Mouse (Mus musculus) brown adipose tissue, adult 24 weeks (tissue): Measurements from ENCODE around the gene Aunip. TPM values are rescaled to one million over a fixed set of nuclear protein-coding genes. Genes with fewer than 3 reads are reported as not detected.

Experiments used
- H3K27ac ChIP-seq: fragments of 200-500 bp; replicated peaks from 2 replicates; pipeline ENCODE4 v1.5.1; 2012; ENCODE audit warnings: low read depth, mild to moderate bottlenecking, low read length
- H3K4me1 ChIP-seq: fragments of 200-500 bp; 2 replicates; pipeline ENCODE4 v1.6.1; 2012; ENCODE audit warnings: low read length, mixed read lengths; ENCODE audit not compliant: control insufficient read depth, insufficient read depth, insufficient read length
- H3K4me3 ChIP-seq: fragments of 200-500 bp; 2 replicates; pipeline ENCODE4 v1.5.1; 2012; ENCODE audit warnings: low read depth, mild to moderate bottlenecking, low read length, moderate library complexity; ENCODE audit not compliant: insufficient read depth
- polyA plus RNA-seq: library from polyadenylated mRNA; stranded (reverse); fragments of >200 nt; gene quantifications from 2 replicates; pipeline ENCODE4 v1.2.4, GENCODE M21; 2012; ENCODE audit not compliant: missing spikeins, insufficient read depth, insufficient read length

Aunip gene
- polyA plus RNA-seq, 1 experiment, result not detected

GRCm38 (mm10) chr4:134546814-134547705 lies 36.3 kb downstream of the Aunip start:
- Histone ChIP-seq H3K27ac (0 out of 2 replicates have a peak overlapping the region, but pooled peaks have one; percentile 6), H3K4me3 (no peak overlapping the region), H3K4me1 (peaks cover 6% of the 10 kb centered on the region)

GRCm38 (mm10) chr4:134548169-134548938 lies 37.6 kb downstream of the Aunip start:
- Histone ChIP-seq H3K27ac (peak overlapping the region; percentile 32), H3K4me3 (no peak overlapping the region), H3K4me1 (peaks cover 6% of the 10 kb centered on the region)

GRCm38 (mm10) chr4:134549899-134550298 lies 39.1 kb downstream of the Aunip start:
- Histone ChIP-seq H3K4me1 (peaks cover 6% of the 10 kb centered on the region), H3K4me3 (no peak overlapping the region), H3K27ac (no peak overlapping the region)

- Histone ChIP-seq H3K4me1 (peaks cover 6% of the 10 kb centered on the region), H3K27ac (0 out of 2 replicates have a peak within 1 kb of the TSS, but pooled peaks have one; percentile 21), H3K4me3 (peak within 1 kb of the TSS; percentile 88)
Observed at GRCm38 (mm10) chr4:134551494-134552316, 40.9 kb downstream of the Aunip start, which contains the start of gene Selenon. Gene Selenon, minus strand, starts transcription at chr4:134552166.

- no peak overlapping the region for H3K27ac ChIP-seq
- no peak overlapping the region for H3K4me3 ChIP-seq
- peaks cover 3% of the 10 kb centered on the region; the same call in 1 of the 2 replicates for H3K4me1 ChIP-seq
Observed at GRCm38 (mm10) chr4:134553631-134554030, 42.8 kb downstream of the Aunip start.

GRCm38 (mm10) chr4:134555956-134556580 lies 45.3 kb downstream of the Aunip start:
- Histone ChIP-seq H3K4me3 (no peak overlapping the region), H3K27ac (no peak overlapping the region), H3K4me1 (peaks cover 3% of the 10 kb centered on the region; the same call in 1 of the 2 replicates)

- Histone ChIP-seq H3K4me3 (no peak overlapping the region), H3K27ac (peak overlapping the region; percentile 16; the same call in 1 of the 2 replicates), H3K4me1 (peaks cover 3% of the 10 kb centered on the region; the same call in 1 of the 2 replicates)
Observed at GRCm38 (mm10) chr4:134557626-134558249, 46.9 kb downstream of the Aunip start.

- Histone ChIP-seq H3K27ac (no peak overlapping the region), H3K4me1 (peaks cover 3% of the 10 kb centered on the region; the same call in 1 of the 2 replicates), H3K4me3 (no peak overlapping the region)
Observed at GRCm38 (mm10) chr4:134558570-134559113, 47.8 kb downstream of the Aunip start.

- H3K27ac ChIP-seq, result no peak overlapping the region
- peaks cover 3% of the 10 kb centered on the region; the same call in 1 of the 2 replicates for H3K4me1 ChIP-seq
- H3K4me3 ChIP-seq, result no peak overlapping the region
Observed at GRCm38 (mm10) chr4:134559154-134559553, 48.4 kb downstream of the Aunip start.

- Histone ChIP-seq H3K4me1 (peaks cover 3% of the 10 kb centered on the region; the same call in 1 of the 2 replicates), H3K27ac (no peak overlapping the region), H3K4me3 (no peak overlapping the region)
Observed at GRCm38 (mm10) chr4:134560699-134561098, 49.9 kb downstream of the Aunip start.

GRCm38 (mm10) chr4:134562014-134562413 lies 51.2 kb downstream of the Aunip start:
- H3K4me3 ChIP-seq, result no peak overlapping the region
- H3K4me1 ChIP-seq, result peaks cover 3% of the 10 kb centered on the region; the same call in 1 of the 2 replicates
- no peak overlapping the region for H3K27ac ChIP-seq

- no peak overlapping the region for H3K27ac ChIP-seq
- no peak overlapping the region for H3K4me3 ChIP-seq
- no peaks in the 10 kb centered on the region for H3K4me1 ChIP-seq
Observed at GRCm38 (mm10) chr4:134563624-134564023, 52.8 kb downstream of the Aunip start.

GRCm38 (mm10) chr4:134564093-134564492 lies 53.3 kb downstream of the Aunip start:
- no peak overlapping the region for H3K4me3 ChIP-seq
- H3K27ac ChIP-seq, result no peak overlapping the region
- H3K4me1 ChIP-seq, result no peaks in the 10 kb centered on the region
